Mouse (Mus musculus) hindbrain, postnatal 0 days (tissue): ENCODE results near the gene Kcne4. TPM values are rescaled to one million over a fixed set of nuclear protein-coding genes. Genes with fewer than 3 reads are reported as not detected.

Experiments
- ATAC-seq: fragments of 200-750 bp; cut with Nextera tagmentation; 2 replicates; pipeline ENCODE4 v1.8.0; 2017; ENCODE audit warnings: mild to moderate bottlenecking, moderate TSS enrichment, moderate library complexity
- DNase-seq: peaks from one replicate; pipeline ENCODE4 v3.0.0-alpha.2; 2015; ENCODE audit warnings: low spot score
- H3K27ac ChIP-seq: fragments of 300-500 bp; sonication (generic); 2 replicates; pipeline ENCODE4 v1.5.1; 2014; ENCODE audit warnings: mild to moderate bottlenecking
- H3K27me3 ChIP-seq: fragments of 300-500 bp; sonication (generic); 2 replicates; pipeline ENCODE4 v1.6.1; 2014; ENCODE audit warnings: low read length, mixed read lengths; ENCODE audit not compliant: insufficient read depth
- H3K36me3 ChIP-seq: fragments of 300-500 bp; sonication (generic); 2 replicates; pipeline ENCODE4 v1.6.1; 2014; ENCODE audit warnings: low read length, mixed read lengths; ENCODE audit not compliant: insufficient read depth
- H3K4me1 ChIP-seq: fragments of 300-500 bp; sonication (generic); 2 replicates; pipeline ENCODE4 v1.6.1; 2014; ENCODE audit warnings: antibody characterized with exemption, low read length, mixed read lengths; ENCODE audit not compliant: insufficient read depth
- H3K4me2 ChIP-seq: fragments of 300-500 bp; sonication (generic); 2 replicates; pipeline ENCODE4 v1.6.1; 2014; ENCODE audit warnings: low read depth, mild to moderate bottlenecking, low read length, moderate library complexity, mixed read lengths
- H3K4me3 ChIP-seq: fragments of 300-500 bp; sonication (generic); 2 replicates; pipeline ENCODE4 v1.5.1; 2014; ENCODE audit warnings: low read length
- H3K9ac ChIP-seq: fragments of 300-500 bp; sonication (generic); replicated peaks from 2 replicates; pipeline ENCODE4 v1.6.1; 2014; ENCODE audit warnings: mild to moderate bottlenecking, low read length, moderate library complexity, mixed read lengths
- H3K9me3 ChIP-seq: fragments of 300-500 bp; sonication (generic); 2 replicates; pipeline ENCODE4 v1.6.1; 2016; ENCODE audit warnings: low read length, mixed read lengths
- CTCF ChIP-seq: IDR thresholded peaks from 2 replicates; pipeline ENCODE4 v1.5.1; 2016; ENCODE audit warnings: antibody characterized with exemption, control low read depth, low read depth
- WGBS: fragments of 180-500 bp; shearing (Covaris S2); extraction: QIAGEN DNeasy Blood & Tissue Kit; methylation state at CpG from one replicate; pipeline ENCODE4 v1.1.7; 2014; 5-methylcytosine and 5-hydroxymethylcytosine counted together
- polyA plus RNA-seq: library from polyadenylated mRNA; unstranded; fragments of >200 nt; fragmentation: Nextera tagmentation; extraction: Ambion mirVana; gene quantifications from 2 replicates; pipeline ENCODE4 v1.2.1, GENCODE M21; 2015
- total RNA-seq: library from RNA; depleted of rRNA; stranded (reverse); fragments of >200 nt; gene quantifications from 2 replicates; pipeline ENCODE4 v1.2.3, GENCODE M21; 2014

Gene Kcne4
- total and polyA plus RNA-seq, 2 experiments from 2014 or later: 1.7 to 2.0 TPM

GRCm38 (mm10) chr1:78853094-78853445, 36.5 kb downstream of the Kcne4 start:
- no peaks in the 10 kb centered on the region for H3K9me3 ChIP-seq
- no peak overlapping the region for H3K9ac ChIP-seq
- 0 out of 2 replicates have a peak, but pooled peaks cover 11% of the 10 kb centered on the region for H3K4me1 ChIP-seq
- ATAC-seq (peak; percentile 48), DNase-seq (peak; percentile 22)
- TF ChIP-seq CTCF: peak; percentile 22; the same call in 1 of the 2 replicates
- 42% methylated on average over 3 of the region's 3 CpGs for WGBS
- no peak overlapping the region for H3K4me3 ChIP-seq
- no peaks in the 10 kb centered on the region for H3K27me3 ChIP-seq
- H3K27ac ChIP-seq: peak overlapping the region; percentile 73
- H3K4me2 ChIP-seq: peak overlapping the region; percentile 26; the same call in 1 of the 2 replicates
- H3K36me3 ChIP-seq: no peaks in the 10 kb centered on the region

GRCm38 (mm10) chr1:78854306-78854705, 37.7 kb downstream of the Kcne4 start:
- no peak for ATAC-seq

DNA sequence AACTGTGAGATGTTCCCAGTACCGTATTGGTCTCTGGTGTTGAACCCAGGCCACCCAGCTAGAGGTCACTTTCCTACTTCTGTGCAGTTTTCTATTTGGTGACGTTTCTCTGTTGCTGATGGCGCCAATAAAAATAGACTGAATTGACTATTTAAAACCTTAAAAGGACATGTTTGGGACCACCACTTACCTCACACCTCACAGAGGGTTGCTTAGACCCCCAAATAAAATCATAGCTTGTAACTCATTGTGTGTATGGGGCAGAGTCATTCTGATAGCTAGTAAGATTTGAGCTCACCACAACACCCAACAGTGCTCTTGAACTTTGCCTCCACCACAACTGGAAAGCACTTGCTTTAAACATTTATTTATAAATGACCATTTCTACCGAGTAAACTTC, 43.0 kb downstream of the Kcne4 start:
- ATAC-seq (no peak), DNase-seq (no peak)
- H3K27ac ChIP-seq: no peak overlapping the region
- H3K36me3 ChIP-seq: no peaks in the 10 kb centered on the region
- WGBS: 76% methylated on average over 4 of the region's 4 CpGs
- H3K9me3 ChIP-seq: no peaks in the 10 kb centered on the region
- no peaks in the 10 kb centered on the region for H3K27me3 ChIP-seq
- no peak overlapping the region for H3K9ac ChIP-seq
- no peak overlapping the region for H3K4me3 ChIP-seq
- H3K4me1 ChIP-seq: no peaks in the 10 kb centered on the region
- no peak overlapping the region for H3K4me2 ChIP-seq
- TF ChIP-seq CTCF: no peak

More at GRCm38 (mm10) chr1:78854306-78854705, 37.7 kb downstream of the Kcne4 start:
- no peaks in the 10 kb centered on the region for H3K9me3 ChIP-seq
- no peak overlapping the region for H3K4me2 ChIP-seq
- 0 out of 2 replicates have a peak, but pooled peaks cover 11% of the 10 kb centered on the region for H3K4me1 ChIP-seq
- H3K27me3 ChIP-seq: no peaks in the 10 kb centered on the region
- no peaks in the 10 kb centered on the region for H3K36me3 ChIP-seq
- TF ChIP-seq CTCF: no peak
- H3K9ac ChIP-seq: no peak overlapping the region
- no peak overlapping the region for H3K27ac ChIP-seq
- WGBS: 43% methylated on average over 1 of the region's 1 CpGs
- no peak overlapping the region for H3K4me3 ChIP-seq
- no peak for DNase-seq

DNA sequence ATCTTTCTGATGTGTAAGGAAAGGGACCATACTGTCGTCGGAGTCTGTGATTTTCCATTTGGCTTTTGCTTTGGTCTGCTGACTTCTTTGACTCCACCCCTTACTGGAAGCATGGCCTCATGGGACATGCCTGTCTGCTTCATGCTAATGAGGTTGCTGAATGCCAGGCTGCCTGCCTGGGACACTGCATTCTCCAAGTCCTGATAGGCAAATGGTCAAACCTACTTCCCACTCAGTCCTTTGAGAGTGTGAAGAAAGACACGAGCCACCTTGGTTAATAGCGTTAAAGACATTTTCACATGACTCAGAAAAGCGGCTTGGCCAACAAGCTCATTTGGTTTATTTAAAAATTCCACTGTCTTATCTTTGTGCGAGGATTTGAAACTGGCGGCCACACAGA, 43.5 kb downstream of the Kcne4 start:
- ATAC-seq: no peak
- H3K36me3 ChIP-seq: no peaks in the 10 kb centered on the region
- H3K27ac ChIP-seq: no peak overlapping the region
- H3K9me3 ChIP-seq: no peaks in the 10 kb centered on the region
- no peak overlapping the region for H3K4me2 ChIP-seq
- no peak for TF ChIP-seq CTCF
- no peaks in the 10 kb centered on the region for H3K4me1 ChIP-seq
- no peak overlapping the region for H3K9ac ChIP-seq
- H3K4me3 ChIP-seq: no peak overlapping the region
- DNase-seq: no peak
- H3K27me3 ChIP-seq: no peaks in the 10 kb centered on the region
- WGBS: 83% methylated on average over 7 of the region's 7 CpGs

DNA sequence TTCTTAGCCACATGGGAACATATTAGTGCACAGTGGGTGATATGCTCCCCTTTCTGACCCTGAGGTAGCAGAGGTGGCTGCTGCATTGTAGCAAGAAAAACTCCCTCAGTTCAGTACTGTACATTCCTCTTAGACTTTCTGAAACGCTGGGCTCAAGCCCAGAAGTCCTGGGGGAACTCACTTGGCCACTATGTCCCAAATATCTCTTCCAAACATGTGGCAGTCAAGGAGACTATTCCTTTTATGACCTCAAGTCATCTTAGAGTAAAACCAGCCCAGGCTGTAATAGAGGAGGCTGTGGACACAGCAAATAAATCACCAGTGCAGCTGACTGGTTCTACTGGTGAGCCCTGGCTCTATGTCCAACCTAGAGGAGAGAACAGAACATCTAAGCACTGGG, 45.7 kb downstream of the Kcne4 start:
- no peak overlapping the region for H3K9ac ChIP-seq
- H3K36me3 ChIP-seq: no peaks in the 10 kb centered on the region
- no peaks in the 10 kb centered on the region for H3K27me3 ChIP-seq
- H3K27ac ChIP-seq: no peak overlapping the region
- no peak overlapping the region for H3K4me3 ChIP-seq
- H3K9me3 ChIP-seq: no peaks in the 10 kb centered on the region
- H3K4me1 ChIP-seq: no peaks in the 10 kb centered on the region
- TF ChIP-seq CTCF: no peak
- no peak overlapping the region for H3K4me2 ChIP-seq
- WGBS: 64% methylated on average over 1 of the region's 1 CpGs
- ATAC-seq (no peak), DNase-seq (no peak)

GRCm38 (mm10) chr1:78863833-78864232, 47.3 kb downstream of the Kcne4 start:
- DNase-seq (no peak), ATAC-seq (no peak)
- WGBS: 62% methylated on average over 2 of the region's 2 CpGs
- H3K4me3 ChIP-seq: no peak overlapping the region
- H3K27ac ChIP-seq: peak overlapping the region; percentile 54; the same call in 1 of the 2 replicates
- H3K9ac ChIP-seq: no peak overlapping the region
- H3K27me3 ChIP-seq: no peaks in the 10 kb centered on the region
- H3K4me2 ChIP-seq: no peak overlapping the region
- no peaks in the 10 kb centered on the region for H3K4me1 ChIP-seq
- H3K9me3 ChIP-seq: no peaks in the 10 kb centered on the region
- no peaks in the 10 kb centered on the region for H3K36me3 ChIP-seq
- TF ChIP-seq CTCF: no peak

- no peak overlapping the region for H3K4me3 ChIP-seq
- DNase-seq (no peak), ATAC-seq (no peak)
- no peak overlapping the region for H3K4me2 ChIP-seq
- H3K27me3 ChIP-seq: no peaks in the 10 kb centered on the region
- peak overlapping the region; percentile 54; the same call in 1 of the 2 replicates for H3K27ac ChIP-seq
- H3K9me3 ChIP-seq: no peaks in the 10 kb centered on the region
- WGBS: 54% methylated on average over 6 of the region's 6 CpGs
- H3K9ac ChIP-seq: no peak overlapping the region
- H3K36me3 ChIP-seq: no peaks in the 10 kb centered on the region
- no peak for TF ChIP-seq CTCF
- no peaks in the 10 kb centered on the region for H3K4me1 ChIP-seq
Observed at GRCm38 (mm10) chr1:78864351-78864750, 47.8 kb downstream of the Kcne4 start.
